Mouse (Mus musculus): ENCODE data around the gene Rbms3. TPM values are rescaled to one million over a fixed set of nuclear protein-coding genes. Genes with fewer than 3 reads are reported as not detected.

The Rbms3 gene
- total and polyA plus RNA-seq, 2 experiments from 2014 or later, result 43.3 to 59.9 TPM

- no peak for TF ChIP-seq CTCF (IDR thresholded peaks at IDR 0.05)
- Histone ChIP-seq H3K4me1 (ENCODE audit: insufficient read depth, low read length) (no peaks in the 10 kb centered on the region), H3K27me3 (ENCODE audit: insufficient read depth, low read length) (no peaks in the 10 kb centered on the region), H3K9ac (replicated peaks; ENCODE audit: low read length, poor library complexity, severe bottlenecking) (no peak overlapping the region), H3K4me2 (ENCODE audit: low read depth, low read length, poor library complexity, severe bottlenecking) (no peak overlapping the region), H3K9me3 (ENCODE audit: low read length) (no peaks in the 10 kb centered on the region), H3K36me3 (ENCODE audit: insufficient read depth, low read length) (no peaks in the 10 kb centered on the region), H3K27ac (ENCODE audit: low read depth, low read length) (no peak overlapping the region), H3K4me3 (ENCODE audit: low read depth, low read length) (no peak overlapping the region)
- no peak for DNase-seq (ENCODE audit: low spot score)
- 77% methylated on average over 4 of the region's 4 CpGs for WGBS
- ATAC-seq (ENCODE audit: low FRiP score), result no peak
Observed at GRCm38 (mm10) chr9:116947369-116947768, 682.3 kb downstream of the Rbms3 start.

GRCm38 (mm10) chr9:116946787-116947186, 682.9 kb downstream of the Rbms3 start:
- ATAC-seq (ENCODE audit: low FRiP score), result no peak
- no peak overlapping the region for H3K9ac ChIP-seq (replicated peaks; ENCODE audit: low read length, poor library complexity, severe bottlenecking)
- no peak for TF ChIP-seq CTCF (IDR thresholded peaks at IDR 0.05)
- no peak overlapping the region for H3K4me2 ChIP-seq (ENCODE audit: low read depth, low read length, poor library complexity, severe bottlenecking)
- H3K4me1 ChIP-seq (ENCODE audit: insufficient read depth, low read length), result no peaks in the 10 kb centered on the region
- no peak overlapping the region for H3K4me3 ChIP-seq (ENCODE audit: low read depth, low read length)
- no peaks in the 10 kb centered on the region for H3K36me3 ChIP-seq (ENCODE audit: insufficient read depth, low read length)
- no peak overlapping the region for H3K27ac ChIP-seq (ENCODE audit: low read depth, low read length)
- 93% methylated on average over 3 of the region's 3 CpGs for WGBS
- H3K9me3 ChIP-seq (ENCODE audit: low read length), result no peaks in the 10 kb centered on the region
- no peaks in the 10 kb centered on the region for H3K27me3 ChIP-seq (ENCODE audit: insufficient read depth, low read length)
- no peak for DNase-seq (ENCODE audit: low spot score)

GRCm38 (mm10) chr9:116945689-116946088, 684.0 kb downstream of the Rbms3 start:
- no peak overlapping the region for H3K4me3 ChIP-seq (ENCODE audit: low read depth, low read length)
- H3K9ac ChIP-seq (replicated peaks; ENCODE audit: low read length, poor library complexity, severe bottlenecking), result no peak overlapping the region
- no peaks in the 10 kb centered on the region for H3K9me3 ChIP-seq (ENCODE audit: low read length)
- DNase-seq (ENCODE audit: low spot score) (no peak), ATAC-seq (ENCODE audit: low FRiP score) (no peak)
- H3K36me3 ChIP-seq (ENCODE audit: insufficient read depth, low read length), result no peaks in the 10 kb centered on the region
- no peak overlapping the region for H3K27ac ChIP-seq (ENCODE audit: low read depth, low read length)
- H3K27me3 ChIP-seq (ENCODE audit: insufficient read depth, low read length), result no peaks in the 10 kb centered on the region
- H3K4me2 ChIP-seq (ENCODE audit: low read depth, low read length, poor library complexity, severe bottlenecking), result no peak overlapping the region
- no peaks in the 10 kb centered on the region for H3K4me1 ChIP-seq (ENCODE audit: insufficient read depth, low read length)
- TF ChIP-seq CTCF (IDR thresholded peaks at IDR 0.05), result no peak
- WGBS, result 87% methylated on average over 9 of the region's 9 CpGs

GRCm38 (mm10) chr9:116943902-116944301, 685.8 kb downstream of the Rbms3 start:
- 90% methylated on average over 15 of the region's 15 CpGs for WGBS
- no peak for TF ChIP-seq CTCF (IDR thresholded peaks at IDR 0.05)
- H3K36me3 ChIP-seq (ENCODE audit: insufficient read depth, low read length), result no peaks in the 10 kb centered on the region
- DNase-seq (ENCODE audit: low spot score) (peak; percentile 26), ATAC-seq (ENCODE audit: low FRiP score) (no peak)
- no peak overlapping the region for H3K27ac ChIP-seq (ENCODE audit: low read depth, low read length)
- H3K4me1 ChIP-seq (ENCODE audit: insufficient read depth, low read length), result no peaks in the 10 kb centered on the region
- no peaks in the 10 kb centered on the region for H3K27me3 ChIP-seq (ENCODE audit: insufficient read depth, low read length)
- H3K4me2 ChIP-seq (ENCODE audit: low read depth, low read length, poor library complexity, severe bottlenecking), result no peak overlapping the region
- no peaks in the 10 kb centered on the region for H3K9me3 ChIP-seq (ENCODE audit: low read length)
- H3K9ac ChIP-seq (replicated peaks; ENCODE audit: low read length, poor library complexity, severe bottlenecking), result no peak overlapping the region
- no peak overlapping the region for H3K4me3 ChIP-seq (ENCODE audit: low read depth, low read length)

GRCm38 (mm10) chr9:116941116-116941515, 688.6 kb downstream of the Rbms3 start:
- Histone ChIP-seq H3K4me1 (ENCODE audit: insufficient read depth, low read length) (no peaks in the 10 kb centered on the region), H3K4me2 (ENCODE audit: low read depth, low read length, poor library complexity, severe bottlenecking) (no peak overlapping the region), H3K9ac (replicated peaks; ENCODE audit: low read length, poor library complexity, severe bottlenecking) (no peak overlapping the region), H3K27ac (ENCODE audit: low read depth, low read length) (no peak overlapping the region), H3K36me3 (ENCODE audit: insufficient read depth, low read length) (no peaks in the 10 kb centered on the region), H3K9me3 (ENCODE audit: low read length) (no peaks in the 10 kb centered on the region), H3K27me3 (ENCODE audit: insufficient read depth, low read length) (no peaks in the 10 kb centered on the region), H3K4me3 (ENCODE audit: low read depth, low read length) (no peak overlapping the region)
- DNase-seq (ENCODE audit: low spot score) (no peak), ATAC-seq (ENCODE audit: low FRiP score) (no peak)
- TF ChIP-seq CTCF (IDR thresholded peaks at IDR 0.05), result no peak
- 86% methylated on average over 4 of the region's 4 CpGs for WGBS

GRCm38 (mm10) chr9:116940693-116941092, 689.0 kb downstream of the Rbms3 start:
- Histone ChIP-seq H3K4me2 (ENCODE audit: low read depth, low read length, poor library complexity, severe bottlenecking) (no peak overlapping the region), H3K27ac (ENCODE audit: low read depth, low read length) (no peak overlapping the region), H3K4me1 (ENCODE audit: insufficient read depth, low read length) (no peaks in the 10 kb centered on the region), H3K36me3 (ENCODE audit: insufficient read depth, low read length) (no peaks in the 10 kb centered on the region), H3K27me3 (ENCODE audit: insufficient read depth, low read length) (no peaks in the 10 kb centered on the region), H3K4me3 (ENCODE audit: low read depth, low read length) (no peak overlapping the region), H3K9me3 (ENCODE audit: low read length) (no peaks in the 10 kb centered on the region), H3K9ac (replicated peaks; ENCODE audit: low read length, poor library complexity, severe bottlenecking) (no peak overlapping the region)
- ATAC-seq (ENCODE audit: low FRiP score), result no peak
- no peak for TF ChIP-seq CTCF (IDR thresholded peaks at IDR 0.05)
- DNase-seq (ENCODE audit: low spot score), result no peak
- 75% methylated on average over 8 of the region's 8 CpGs for WGBS

Data from midbrain, postnatal 0 days (tissue).